Mouse (Mus musculus): ENCODE data around the gene Gpm6a.

DNA sequence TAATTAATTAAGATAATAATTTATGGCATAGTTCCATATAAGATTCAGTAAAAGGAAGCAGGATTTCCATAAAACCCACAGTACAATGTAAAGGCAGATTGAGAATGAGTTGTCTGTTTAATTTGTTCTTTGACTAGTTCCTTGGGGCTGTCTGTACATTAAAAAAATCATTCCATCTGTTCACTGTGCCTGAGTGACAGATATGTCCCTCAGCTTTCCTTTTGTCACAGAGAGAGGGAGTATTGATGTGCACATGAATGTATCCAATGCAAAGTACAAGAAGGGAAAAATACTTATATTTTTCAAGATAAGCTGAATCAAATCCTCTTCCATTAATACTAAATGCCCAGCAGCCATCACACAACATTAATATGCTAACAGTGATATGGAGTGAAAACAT is 147.6 kb downstream of the Gpm6a start:
- TF ChIP-seq CTCF (IDR thresholded peaks at IDR 0.05; ENCODE audit: low read depth) = no peak
- no peak for TF ChIP-seq EP300 (IDR thresholded peaks at IDR 0.05; ENCODE audit: low read depth)
